Mouse (Mus musculus) erythroblast, embryonic 14.5 days (primary cell): Measurements from ENCODE around the gene Gm49673.
"Not testable (repeated sequence)": the region's sequence is repeated elsewhere in the genome, so short reads cannot be mapped to it uniquely, and the experiment has no call there.

Source experiments
- GATA1 ChIP-seq: IDR thresholded peaks from 2 replicates; pipeline ENCODE4 v1.6.1; 2012; ENCODE audit warnings: low read length, inconsistent platforms, mixed read lengths
- TAL1 ChIP-seq: IDR thresholded peaks from 3 replicates; pipeline ENCODE4 v1.6.1; 2012; ENCODE audit warnings: low read length, inconsistent platforms, mixed read lengths

- TF ChIP-seq TAL1, GATA1: not testable (repeated sequence)
Observed at GRCm38 (mm10) chr17:8116378-8116777, 31.2 kb downstream of the Gm49673 start.
